Mouse (Mus musculus): Measurements from ENCODE around the gene Zscan22.

DNA sequence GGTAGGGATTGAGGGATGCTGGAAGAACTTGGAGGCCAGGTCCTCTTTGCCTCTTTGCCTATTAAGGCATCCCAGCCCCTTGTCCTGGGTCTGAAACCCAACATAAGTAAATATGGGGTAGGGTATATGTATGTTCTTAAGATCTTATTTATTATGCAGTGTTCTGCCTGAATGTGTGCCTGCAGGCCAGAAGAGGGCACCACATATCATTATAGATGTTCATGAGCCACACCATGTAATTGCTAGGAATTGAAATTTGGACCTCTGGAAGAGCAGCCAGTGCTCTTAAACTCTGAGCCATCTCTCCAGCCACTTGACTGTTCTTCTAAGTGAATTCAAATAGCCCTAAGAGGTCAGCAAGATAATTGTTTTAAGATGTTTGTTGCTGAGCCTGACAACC, 15.9 kb downstream of the Zscan22 start:
- TF ChIP-seq CTCF (IDR thresholded peaks at IDR 0.05) (peak; percentile 70), EP300 (IDR thresholded peaks at IDR 0.05) (no peak)
